Mouse (Mus musculus): Measurements from ENCODE around the gene Chic2.

Chic2 gene

GRCm38 (mm10) chr5:75067125-75067756 lies 22.7 kb upstream of the Chic2 start:
- DNase-seq (ENCODE audit: low read depth, low spot score) = no peak

- no peak for DNase-seq (ENCODE audit: low read depth, low spot score)
Measured at GRCm38 (mm10) chr5:75066715-75067114, 22.1 kb upstream of the Chic2 start.

- no peak for DNase-seq (ENCODE audit: low read depth, low spot score)
Measured at GRCm38 (mm10) chr5:75063177-75063576, 18.6 kb upstream of the Chic2 start.

- DNase-seq (ENCODE audit: low read depth, low spot score) = no peak
Measured at GRCm38 (mm10) chr5:75051109-75051508, 6.5 kb upstream of the Chic2 start.

GRCm38 (mm10) chr5:75046681-75047321 lies 2.2 kb upstream of the Chic2 start:
- no peak for DNase-seq (ENCODE audit: low read depth, low spot score)

- DNase-seq (ENCODE audit: low read depth, low spot score) = no peak
Measured at GRCm38 (mm10) chr5:75045371-75045770, 797 bp upstream of the Chic2 start.

GRCm38 (mm10) chr5:75043621-75044301 lies 813 bp downstream of the Chic2 start:
- DNase-seq (ENCODE audit: low read depth, low spot score) = no peak

- no peak for DNase-seq (ENCODE audit: low read depth, low spot score)
Measured at GRCm38 (mm10) chr5:75043011-75043445, 1.5 kb downstream of the Chic2 start.

- DNase-seq (ENCODE audit: low read depth, low spot score) = no peak
Measured at GRCm38 (mm10) chr5:75039307-75039706, 5.3 kb downstream of the Chic2 start.

GRCm38 (mm10) chr5:75035475-75035874 lies 9.1 kb downstream of the Chic2 start:
- no peak for DNase-seq (ENCODE audit: low read depth, low spot score)

- DNase-seq (ENCODE audit: low read depth, low spot score) = no peak
Measured at GRCm38 (mm10) chr5:75014768-75015167, 29.8 kb downstream of the Chic2 start.

GRCm38 (mm10) chr5:75012771-75013421 lies 31.7 kb downstream of the Chic2 start:
- no peak for DNase-seq (ENCODE audit: low read depth, low spot score)

GRCm38 (mm10) chr5:75011985-75012738 lies 32.4 kb downstream of the Chic2 start:
- no peak for DNase-seq (ENCODE audit: low read depth, low spot score)

GRCm38 (mm10) chr5:75004755-75005154 lies 39.8 kb downstream of the Chic2 start:
- DNase-seq (ENCODE audit: low read depth, low spot score) = no peak

- no peak for DNase-seq (ENCODE audit: low read depth, low spot score)
Measured at GRCm38 (mm10) chr5:75002109-75002508, 42.5 kb downstream of the Chic2 start.

- DNase-seq (ENCODE audit: low read depth, low spot score) = no peak
Measured at GRCm38 (mm10) chr5:74998716-74999512, 45.7 kb downstream of the Chic2 start.

GRCm38 (mm10) chr5:74994947-74995346 lies 49.6 kb downstream of the Chic2 start:
- DNase-seq (ENCODE audit: low read depth, low spot score) = no peak

- no peak for DNase-seq (ENCODE audit: low read depth, low spot score)
Measured at GRCm38 (mm10) chr5:74984101-74984500, 60.5 kb downstream of the Chic2 start.

GRCm38 (mm10) chr5:74980574-74980973 lies 64.0 kb downstream of the Chic2 start:
- no peak for DNase-seq (ENCODE audit: low read depth, low spot score)

- no peak for DNase-seq (ENCODE audit: low read depth, low spot score)
Measured at GRCm38 (mm10) chr5:74980154-74980553, 64.4 kb downstream of the Chic2 start.

GRCm38 (mm10) chr5:74979586-74979985 lies 65.0 kb downstream of the Chic2 start:
- DNase-seq (ENCODE audit: low read depth, low spot score) = no peak

Data from retina, adult 2 months (tissue).